Mouse (Mus musculus) liver, embryonic 16.5 days (tissue): ENCODE measurements around the gene Cpeb1. TPM values are rescaled to one million over a fixed set of nuclear protein-coding genes. Genes with fewer than 3 reads are reported as not detected.

Source experiments
- ATAC-seq: fragments of 200-750 bp; cut with Nextera tagmentation; 2 replicates; pipeline ENCODE4 v1.8.0; 2017; ENCODE audit warnings: low read depth, mild to moderate bottlenecking, moderate number of reproducible peaks, moderate library complexity
- H3K27ac ChIP-seq: fragments of 300-500 bp; sonication (generic); 2 replicates; pipeline ENCODE4 v1.5.1; 2014; ENCODE audit warnings: mild to moderate bottlenecking, low read length
- H3K27me3 ChIP-seq: fragments of 300-500 bp; sonication (generic); 2 replicates; pipeline ENCODE4 v1.6.1; 2014; ENCODE audit warnings: low read depth, low read length, mixed read lengths; ENCODE audit not compliant: control insufficient read depth, insufficient read depth
- H3K36me3 ChIP-seq: fragments of 300-500 bp; sonication (generic); 2 replicates; pipeline ENCODE4 v1.6.1; 2014; ENCODE audit warnings: mild to moderate bottlenecking; ENCODE audit not compliant: control insufficient read depth, insufficient read depth
- H3K4me1 ChIP-seq: fragments of 300-500 bp; sonication (generic); 2 replicates; pipeline ENCODE4 v1.6.1; 2014; ENCODE audit warnings: low read depth, low read length, mixed read lengths; ENCODE audit not compliant: control insufficient read depth
- H3K4me2 ChIP-seq: fragments of 300-500 bp; sonication (generic); 2 replicates; pipeline ENCODE4 v1.6.1; 2014; ENCODE audit warnings: low read depth, low read length, mixed read lengths
- H3K4me3 ChIP-seq: fragments of 300-500 bp; sonication (generic); 2 replicates; pipeline ENCODE4 v1.5.1; 2014; ENCODE audit warnings: low read depth, mild to moderate bottlenecking, low read length
- H3K9ac ChIP-seq: fragments of 300-500 bp; sonication (generic); 2 replicates; pipeline ENCODE4 v1.6.1; 2014; ENCODE audit warnings: low read depth, low read length
- H3K9me3 ChIP-seq: fragments of 300-500 bp; sonication (generic); replicated peaks from 2 replicates; pipeline ENCODE4 v1.6.1; 2016; ENCODE audit warnings: low read length; ENCODE audit not compliant: control insufficient read depth
- WGBS: fragments of 180-500 bp; shearing (Covaris S2); extraction: QIAGEN DNeasy Blood & Tissue Kit; methylation state at CpG from one replicate; pipeline ENCODE4 v1.1.7; 2014; ENCODE audit not compliant: insufficient replicate concordance; 5-methylcytosine and 5-hydroxymethylcytosine counted together
- polyA plus RNA-seq: library from polyadenylated mRNA; unstranded; fragments of >200 nt; fragmentation: Nextera tagmentation; extraction: Ambion mirVana; gene quantifications from 2 replicates; pipeline ENCODE4 v1.2.1, GENCODE M21; 2015

Gene Cpeb1
- polyA plus RNA-seq, 1 experiment from 2014 or later = not detected

DNA sequence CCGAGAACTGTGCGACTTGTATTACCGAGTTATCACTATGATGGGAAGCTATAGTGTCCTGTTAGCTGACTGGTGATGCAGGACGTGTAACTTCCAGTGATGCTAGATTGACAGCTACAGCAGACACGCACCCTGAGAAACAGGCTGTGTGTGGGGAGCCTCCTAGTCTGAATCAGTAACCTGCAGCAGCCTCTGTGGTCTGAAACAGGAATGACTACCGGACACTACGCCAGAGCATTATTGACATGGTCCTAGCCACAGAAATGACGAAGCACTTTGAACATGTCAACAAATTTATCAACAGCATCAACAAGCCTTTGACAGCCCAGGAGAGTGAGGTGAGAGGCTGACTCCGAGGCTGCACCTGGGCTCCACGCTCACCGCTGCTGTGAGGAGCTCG is 129.2 kb downstream of the Cpeb1 start:
- WGBS = 56% methylated on average over 12 of the region's 12 CpGs
- no peaks in the 10 kb centered on the region for H3K36me3 ChIP-seq
- no peaks in the 10 kb centered on the region for H3K9me3 ChIP-seq

DNA sequence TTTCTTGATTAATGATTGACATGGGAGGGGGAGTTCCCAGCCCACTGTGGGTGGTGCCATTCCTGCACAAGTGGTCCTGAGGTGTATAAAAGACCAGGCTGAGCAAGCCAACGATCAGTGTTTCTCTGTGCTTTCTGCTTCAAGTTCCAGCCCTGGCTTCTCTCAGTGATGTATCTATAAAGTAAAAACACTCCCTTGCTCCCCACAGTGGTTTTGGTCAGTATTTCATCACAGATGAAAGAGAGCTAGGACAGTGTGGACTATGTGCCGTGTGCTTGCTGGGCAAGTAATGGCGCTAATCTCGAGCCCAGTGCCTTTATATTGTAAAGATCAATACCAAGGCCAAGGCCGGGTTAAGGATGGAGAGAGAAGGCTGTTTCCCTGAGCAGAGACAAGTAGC is 133.5 kb downstream of the Cpeb1 start:
- ATAC-seq = no peak
- Histone ChIP-seq H3K4me2 (no peak overlapping the region), H3K36me3 (no peaks in the 10 kb centered on the region), H3K27ac (no peak overlapping the region), H3K4me3 (no peak overlapping the region), H3K4me1 (peaks cover under 1% of the 10 kb centered on the region), H3K9ac (no peak overlapping the region), H3K27me3 (no peaks in the 10 kb centered on the region), H3K9me3 (no peaks in the 10 kb centered on the region)
- WGBS = 51% methylated on average over 5 of the region's 5 CpGs

More for the DNA sequence above, 129.2 kb downstream of the Cpeb1 start:
- Histone ChIP-seq H3K27ac (no peak overlapping the region), H3K27me3 (no peaks in the 10 kb centered on the region), H3K9ac (no peak overlapping the region), H3K4me3 (no peak overlapping the region), H3K4me1 (peaks cover 3% of the 10 kb centered on the region), H3K4me2 (no peak overlapping the region)
- ATAC-seq = no peak

DNA sequence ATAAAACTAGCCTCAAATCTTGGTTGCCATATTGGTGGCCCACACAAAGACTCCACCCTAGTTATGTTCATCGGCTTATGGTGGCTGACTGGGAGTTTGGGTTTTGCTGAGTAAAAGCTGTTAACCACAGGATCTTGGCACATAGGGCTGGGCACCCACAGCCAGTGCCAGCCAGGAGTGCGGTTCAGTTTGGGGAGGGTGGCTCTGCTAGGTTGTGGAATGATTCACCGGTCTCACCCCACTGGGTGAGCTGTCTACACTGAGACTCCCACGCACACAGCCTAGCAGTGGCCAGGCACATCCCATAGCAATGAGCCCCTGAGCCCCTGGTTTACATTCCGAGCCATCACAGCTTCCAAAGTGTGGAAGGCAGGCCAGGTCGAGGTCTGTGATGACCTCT is 135.5 kb downstream of the Cpeb1 start:
- 66% methylated on average over 6 of the region's 6 CpGs for whole genome bisulfite sequencing
- H3K27me3 ChIP-seq = no peaks in the 10 kb centered on the region
- no peak overlapping the region for H3K4me3 ChIP-seq
- H3K9me3 ChIP-seq = no peaks in the 10 kb centered on the region
- no peak overlapping the region for H3K27ac ChIP-seq
- H3K36me3 ChIP-seq = no peaks in the 10 kb centered on the region
- H3K4me1 ChIP-seq = no peaks in the 10 kb centered on the region
- no peak overlapping the region for H3K9ac ChIP-seq
- no peak overlapping the region for H3K4me2 ChIP-seq
- no peak for ATAC-seq

DNA sequence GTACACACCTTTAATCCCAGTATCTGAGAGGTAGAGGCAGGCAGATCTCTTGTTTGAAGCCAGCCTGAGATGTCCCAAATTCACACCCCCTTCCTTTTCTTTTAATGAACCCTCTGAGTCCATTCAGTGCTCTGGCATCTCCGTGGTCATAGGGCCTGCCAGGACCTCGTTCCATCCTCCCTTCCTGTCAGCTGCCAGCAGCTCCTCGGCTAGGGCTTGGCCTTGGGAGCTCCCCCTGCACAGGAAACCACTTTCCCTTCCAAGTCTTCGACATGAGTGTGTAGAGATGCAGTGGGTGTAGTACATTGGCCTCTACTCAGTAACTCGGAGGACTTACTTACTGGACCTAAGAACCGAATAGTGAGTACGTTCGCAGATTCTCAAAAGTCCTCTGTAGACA is 139.7 kb downstream of the Cpeb1 start:
- no peak overlapping the region for H3K4me2 ChIP-seq
- no peak for ATAC-seq
- 44% methylated on average over 8 of the region's 8 CpGs for WGBS
- H3K9me3 ChIP-seq = no peaks in the 10 kb centered on the region
- no peaks in the 10 kb centered on the region for H3K27me3 ChIP-seq
- H3K27ac ChIP-seq = no peak overlapping the region
- no peaks in the 10 kb centered on the region for H3K36me3 ChIP-seq
- H3K9ac ChIP-seq = no peak overlapping the region
- H3K4me3 ChIP-seq = no peak overlapping the region
- no peaks in the 10 kb centered on the region for H3K4me1 ChIP-seq

DNA sequence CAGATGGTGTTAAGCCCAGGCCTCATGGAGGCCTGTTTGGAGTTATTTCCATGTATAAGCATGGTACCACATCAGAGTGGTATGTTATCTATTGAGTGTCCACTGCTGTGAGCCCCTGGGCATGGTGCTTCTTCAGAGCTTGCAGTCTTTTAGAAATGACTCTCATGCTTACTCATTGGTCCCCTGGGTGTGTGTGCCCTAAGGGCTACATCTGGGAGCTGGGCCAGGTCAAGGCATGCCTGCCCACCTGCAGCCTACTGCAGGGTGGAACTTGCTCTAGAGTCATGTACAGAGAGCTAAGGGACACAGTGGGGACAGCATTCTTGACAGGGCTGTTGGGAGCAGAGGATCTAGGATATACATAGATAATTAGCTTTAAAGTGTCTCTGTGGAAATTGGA is 143.7 kb downstream of the Cpeb1 start:
- Histone ChIP-seq H3K9me3 (no peaks in the 10 kb centered on the region), H3K4me2 (no peak overlapping the region)

DNA sequence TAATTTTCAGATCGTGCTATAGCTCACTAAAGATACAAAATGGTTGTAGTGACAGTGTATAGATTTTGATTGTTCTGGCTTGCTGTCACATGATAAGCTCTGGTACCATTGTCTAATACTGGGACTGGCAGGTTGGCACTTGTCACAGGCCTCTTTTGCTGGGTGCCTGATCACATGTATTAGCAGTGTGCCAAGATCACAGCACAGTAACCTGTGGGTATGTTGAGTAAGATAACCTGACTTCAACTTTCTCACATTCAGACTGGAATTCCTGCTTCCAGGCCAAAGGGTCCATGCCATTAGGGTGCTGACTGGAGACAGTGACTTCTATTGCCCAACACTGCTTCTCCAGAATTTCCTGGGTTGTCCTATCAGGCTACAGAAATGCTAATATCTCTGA is 144.1 kb downstream of the Cpeb1 start:
- ATAC-seq = no peak
- Histone ChIP-seq H3K9me3 (no peaks in the 10 kb centered on the region), H3K4me2 (no peak overlapping the region), H3K36me3 (no peaks in the 10 kb centered on the region), H3K4me1 (no peaks in the 10 kb centered on the region), H3K27me3 (no peaks in the 10 kb centered on the region), H3K4me3 (no peak overlapping the region), H3K9ac (no peak overlapping the region), H3K27ac (no peak overlapping the region)
- WGBS = 51% methylated on average over 1 of the region's 1 CpGs

More for the DNA sequence above, 143.7 kb downstream of the Cpeb1 start:
- Histone ChIP-seq H3K4me1 (no peaks in the 10 kb centered on the region), H3K27ac (no peak overlapping the region), H3K4me3 (no peak overlapping the region), H3K27me3 (no peaks in the 10 kb centered on the region), H3K36me3 (no peaks in the 10 kb centered on the region), H3K9ac (no peak overlapping the region)
- ATAC-seq = no peak

DNA sequence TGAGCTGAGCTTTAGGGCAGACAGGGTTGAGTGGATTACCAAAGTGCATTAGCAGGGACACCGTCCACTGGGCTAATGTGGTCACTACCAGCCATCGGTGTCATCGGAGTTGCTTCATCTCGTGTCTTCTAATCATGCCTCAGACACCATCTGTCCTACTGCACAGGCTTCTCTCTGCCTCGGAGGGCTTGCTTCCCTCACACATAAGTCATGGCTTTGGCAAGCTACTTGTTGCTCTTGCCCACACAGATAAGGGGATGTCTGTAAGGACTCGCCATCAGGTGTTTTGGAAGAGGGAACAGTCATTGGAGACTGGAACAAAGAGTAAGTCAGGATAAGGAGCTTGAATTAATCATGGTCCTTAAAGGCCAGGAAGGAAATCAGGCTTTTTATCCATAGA is 146.0 kb downstream of the Cpeb1 start:
- Histone ChIP-seq H3K9ac (no peak overlapping the region), H3K27me3 (no peaks in the 10 kb centered on the region), H3K4me2 (no peak overlapping the region), H3K9me3 (no peaks in the 10 kb centered on the region), H3K36me3 (no peaks in the 10 kb centered on the region), H3K4me3 (no peak overlapping the region), H3K4me1 (no peaks in the 10 kb centered on the region), H3K27ac (no peak overlapping the region)
- no peak for ATAC-seq
- 51% methylated on average over 6 of the region's 6 CpGs for WGBS

DNA sequence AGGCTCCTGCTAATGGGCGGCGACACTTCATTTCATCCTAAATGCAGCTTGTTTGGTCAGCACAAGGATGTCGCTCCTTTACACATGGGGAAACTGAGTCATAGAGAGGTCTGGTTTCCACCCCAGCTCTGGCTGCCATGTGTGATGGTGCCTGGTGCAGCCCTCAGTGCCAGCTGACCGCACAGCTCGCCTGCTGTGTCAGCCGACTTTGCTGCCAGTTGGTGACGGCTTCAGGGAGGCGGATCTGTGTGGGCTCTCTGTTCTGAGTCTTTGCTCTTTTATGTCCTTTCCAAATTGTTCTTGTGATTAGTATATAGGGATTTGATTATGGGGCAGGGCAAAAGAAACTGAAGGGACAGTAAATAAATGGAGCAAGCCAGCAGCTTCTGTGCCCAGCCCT is 147.5 kb downstream of the Cpeb1 start:
- Histone ChIP-seq H3K9me3 (no peaks in the 10 kb centered on the region), H3K27ac (no peak overlapping the region), H3K9ac (no peak overlapping the region), H3K4me3 (no peak overlapping the region), H3K36me3 (no peaks in the 10 kb centered on the region), H3K4me1 (no peaks in the 10 kb centered on the region), H3K27me3 (no peaks in the 10 kb centered on the region), H3K4me2 (no peak overlapping the region)
- ATAC-seq = no peak
- 70% methylated on average over 8 of the region's 8 CpGs for WGBS

DNA sequence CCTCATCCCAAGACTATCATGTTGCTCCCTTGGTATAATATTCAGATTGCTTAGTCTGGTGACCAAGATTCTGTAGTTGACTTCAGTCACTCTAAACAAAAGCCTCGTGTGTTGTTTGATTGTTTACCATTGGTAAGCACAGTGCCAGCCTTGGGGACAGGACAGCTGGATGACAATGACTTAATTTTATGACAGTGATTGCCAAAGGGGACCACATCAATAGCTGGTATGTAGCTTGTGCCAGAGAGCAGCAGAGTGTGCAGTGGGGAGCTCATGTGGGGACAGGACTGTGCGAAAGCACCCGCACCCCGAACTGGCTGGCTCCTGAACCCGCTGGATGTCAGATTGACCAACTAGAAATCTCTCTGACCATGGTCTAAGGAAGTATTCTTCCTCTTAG is 150.6 kb downstream of the Cpeb1 start:
- WGBS = 79% methylated on average over 5 of the region's 5 CpGs
- H3K36me3 ChIP-seq = no peaks in the 10 kb centered on the region
- no peak overlapping the region for H3K4me3 ChIP-seq
- no peaks in the 10 kb centered on the region for H3K9me3 ChIP-seq
- no peak overlapping the region for H3K9ac ChIP-seq
- H3K4me2 ChIP-seq = no peak overlapping the region
- H3K27me3 ChIP-seq = no peaks in the 10 kb centered on the region
- H3K27ac ChIP-seq = no peak overlapping the region
- no peak for ATAC-seq
- H3K4me1 ChIP-seq = no peaks in the 10 kb centered on the region

DNA sequence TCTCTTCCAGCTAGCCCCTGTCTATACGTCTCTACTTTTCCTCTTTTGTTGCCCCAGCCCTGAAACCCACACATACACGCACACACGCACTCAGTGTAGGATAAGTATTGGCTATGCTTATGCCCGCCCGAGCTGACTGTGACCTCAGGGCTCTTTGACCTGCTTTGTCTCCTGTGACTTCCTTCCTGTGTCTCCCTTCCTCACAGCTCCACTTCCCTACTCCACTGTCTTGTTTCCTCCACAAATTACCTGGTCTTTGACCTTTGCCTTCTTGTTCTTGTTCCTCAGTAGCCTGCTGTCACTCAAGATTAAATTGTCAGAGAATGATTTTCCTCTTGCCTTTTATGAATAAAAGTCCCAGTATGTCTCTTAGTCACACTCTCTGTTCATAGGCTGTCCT is 151.2 kb downstream of the Cpeb1 start:
- no peak overlapping the region for H3K9ac ChIP-seq
- no peaks in the 10 kb centered on the region for H3K27me3 ChIP-seq
- H3K4me3 ChIP-seq = no peak overlapping the region
- no peak overlapping the region for H3K27ac ChIP-seq
- ATAC-seq = no peak
- no peaks in the 10 kb centered on the region for H3K9me3 ChIP-seq
- no peak overlapping the region for H3K4me2 ChIP-seq
- no peaks in the 10 kb centered on the region for H3K36me3 ChIP-seq
- no peaks in the 10 kb centered on the region for H3K4me1 ChIP-seq
- WGBS = 44% methylated on average over 5 of the region's 5 CpGs
